In the genomic region with DNA sequence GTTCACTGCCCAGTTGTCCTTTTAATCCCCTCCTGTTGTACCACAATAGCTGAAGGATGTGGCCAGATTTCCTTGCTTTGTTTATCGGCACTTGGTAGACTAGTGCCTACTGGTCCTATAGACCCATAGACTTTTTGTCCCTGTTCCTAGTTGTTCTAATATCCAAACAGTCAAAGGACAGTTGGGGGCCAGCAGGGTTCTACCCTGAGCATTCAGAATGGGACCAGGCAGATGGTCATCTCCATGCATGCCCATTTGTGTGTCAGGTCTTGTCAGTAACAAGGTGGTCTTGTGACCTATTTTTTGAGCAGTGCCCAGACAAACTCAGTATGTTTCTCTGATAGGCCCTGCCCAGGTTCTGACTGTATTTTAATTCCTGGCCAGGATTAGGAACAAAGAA, we compare ENCODE assay signal across 9 mouse cellular contexts. TPM values are rescaled to one million over a fixed set of nuclear protein-coding genes. Genes with fewer than 3 reads are reported as not detected.
DNase-seq lines count a peak whose midpoint lies in the region; ATAC-seq and TF ChIP-seq lines count a peak whose summit lies in the region.
"Had no signal": no experiment of that assay in that cellular context is flagged by ENCODE, and none has a peak within 500 bp of the region (broad histone marks: within the 10 kb centered on the region; RNA-seq: fewer than 3 reads in every experiment).

No protein-coding gene starts in this region.

- no peak for ATAC-seq in kidney, embryonic 16.5 days (ENCODE audit: low FRiP score, low TSS enrichment)
- ATAC-seq in hindbrain, embryonic 15.5 days (ENCODE audit: low FRiP score, low read depth): no peak
- ATAC-seq in midbrain, postnatal 0 days (ENCODE audit: low FRiP score): no peak
- ATAC-seq in CD4-positive, CD25-positive, alpha-beta regulatory T cell, adult 4 months: no peak

- TF ChIP-seq CTCF in midbrain, postnatal 0 days (IDR thresholded peaks at IDR 0.05): no peak

- peak overlapping the region; percentile 89 for H3K27ac ChIP-seq in kidney, embryonic 16.5 days (ENCODE audit: low read length)
- H3K27ac ChIP-seq in hindbrain, embryonic 15.5 days (replicated peaks): peak overlapping the region; percentile 84
- peak overlapping the region; percentile 86 for H3K27ac ChIP-seq in midbrain, postnatal 0 days (ENCODE audit: low read depth, low read length)

- peaks cover 46% of the 10 kb centered on the region for H3K4me1 ChIP-seq in kidney, embryonic 16.5 days (ENCODE audit: insufficient read depth, low read length)
- peaks cover 52% of the 10 kb centered on the region for H3K4me1 ChIP-seq in hindbrain, embryonic 15.5 days (replicated peaks)
- peaks cover 13% of the 10 kb centered on the region for H3K4me1 ChIP-seq in midbrain, postnatal 0 days (ENCODE audit: insufficient read depth, low read length)

- no peaks in the 10 kb centered on the region for H3K9me3 ChIP-seq in kidney, embryonic 16.5 days (ENCODE audit: low read length)
- no peaks in the 10 kb centered on the region for H3K9me3 ChIP-seq in hindbrain, embryonic 15.5 days
- no peaks in the 10 kb centered on the region for H3K9me3 ChIP-seq in midbrain, postnatal 0 days (ENCODE audit: low read length)

- H3K4me2 ChIP-seq in kidney, embryonic 16.5 days (replicated peaks; ENCODE audit: low read depth, low read length): peak overlapping the region; percentile 72
- peak overlapping the region; percentile 83 for H3K4me2 ChIP-seq in hindbrain, embryonic 15.5 days
- peak overlapping the region; percentile 75 for H3K4me2 ChIP-seq in midbrain, postnatal 0 days (ENCODE audit: low read depth, low read length, poor library complexity, severe bottlenecking)

- no peak for DNase-seq in kidney, postnatal 10 days
- peak; percentile 78 for DNase-seq in cerebellum, adult 9-11 months
- DNase-seq in midbrain, postnatal 0 days (ENCODE audit: low spot score): no peak
- no peak for DNase-seq in embryo, embryonic 10 days (ENCODE audit: low spot score)
- no peak for DNase-seq in kidney, postnatal 4 days

- peak overlapping the region; percentile 71 for H3K4me3 ChIP-seq in kidney, embryonic 16.5 days (ENCODE audit: low read length)
- peak overlapping the region; percentile 67 for H3K4me3 ChIP-seq in hindbrain, embryonic 15.5 days
- peak overlapping the region; percentile 62 for H3K4me3 ChIP-seq in midbrain, postnatal 0 days (ENCODE audit: low read depth, low read length)

- H3K9ac ChIP-seq in kidney, embryonic 16.5 days (replicated peaks; ENCODE audit: low read length): peak overlapping the region; percentile 90
- peak overlapping the region; percentile 82 for H3K9ac ChIP-seq in hindbrain, embryonic 15.5 days
- peak overlapping the region; percentile 78 for H3K9ac ChIP-seq in midbrain, postnatal 0 days (replicated peaks; ENCODE audit: low read length, poor library complexity, severe bottlenecking)

- H3K36me3 ChIP-seq in kidney, embryonic 16.5 days (ENCODE audit: insufficient read depth, low read length): peaks cover 21% of the 10 kb centered on the region; the same call in 1 of the 2 replicates
- H3K36me3 ChIP-seq in hindbrain, embryonic 15.5 days: peaks cover 16% of the 10 kb centered on the region
- H3K36me3 ChIP-seq in midbrain, postnatal 0 days (ENCODE audit: insufficient read depth, low read length): peaks cover 13% of the 10 kb centered on the region; the same call in 1 of the 2 replicates

- no peaks in the 10 kb centered on the region for H3K27me3 ChIP-seq in kidney, embryonic 16.5 days (ENCODE audit: insufficient read depth, low read length)
- peaks cover 19% of the 10 kb centered on the region; the same call in 1 of the 2 replicates for H3K27me3 ChIP-seq in hindbrain, embryonic 15.5 days
- peaks cover 12% of the 10 kb centered on the region for H3K27me3 ChIP-seq in midbrain, postnatal 0 days (ENCODE audit: insufficient read depth, low read length)

- WGBS in kidney, embryonic 16.5 days: 50% methylated on average over 1 of the region's 1 CpGs
- WGBS in hindbrain, embryonic 15.5 days: 32% methylated on average over 1 of the region's 1 CpGs
- 22% methylated on average over 1 of the region's 1 CpGs for WGBS in midbrain, postnatal 0 days

RNA-seq across cellular contexts. Expression of gene Mpg, which starts 0.7 kb away (rescaled TPM):
- polyA plus RNA-seq in kidney, embryonic 16.5 days (2015; fragmentation: Nextera tagmentation; extraction: Ambion mirVana): 38.3 and 42.4 TPM in 2 replicates
- polyA plus RNA-seq in hindbrain, embryonic 15.5 days (2015; fragmentation: Nextera tagmentation; extraction: Ambion mirVana): 34.7 and 36.9 TPM in 2 replicates
- 31.7 and 35.0 TPM in 2 replicates for total RNA-seq in midbrain, postnatal 0 days (2014; rRNA removed)
- polyA plus RNA-seq in midbrain, postnatal 0 days (2015; fragmentation: Nextera tagmentation; extraction: Ambion mirVana): 31.2 and 37.7 TPM in 2 replicates
- polyA plus RNA-seq in CD4-positive, CD25-positive, alpha-beta regulatory T cell, adult 4 months (2017; shearing (Covaris generic)): 10 to 100 TPM; 27.0 to 39.9 TPM

RNA-seq across cellular contexts. Expression of gene Rhbdf1, which starts 4.9 kb away (rescaled TPM):
- polyA plus RNA-seq in kidney, embryonic 16.5 days (2015; fragmentation: Nextera tagmentation; extraction: Ambion mirVana): 61.9 and 62.1 TPM in 2 replicates
- polyA plus RNA-seq in hindbrain, embryonic 15.5 days (2015; fragmentation: Nextera tagmentation; extraction: Ambion mirVana): 24.8 and 29.2 TPM in 2 replicates
- 27.4 and 55.6 TPM in 2 replicates for total RNA-seq in midbrain, postnatal 0 days (2014; rRNA removed)
- polyA plus RNA-seq in midbrain, postnatal 0 days (2015; fragmentation: Nextera tagmentation; extraction: Ambion mirVana): 17.6 and 21.0 TPM in 2 replicates
- 1 to 10 TPM in 1 of 2 experiments, not detected in 1; 1.1 TPM for polyA plus RNA-seq in CD4-positive, CD25-positive, alpha-beta regulatory T cell, adult 4 months (2017; shearing (Covaris generic))

RNA-seq across cellular contexts. Expression of gene Snrnp25, which starts 21.8 kb away (rescaled TPM):
- polyA plus RNA-seq in kidney, embryonic 16.5 days (2015; fragmentation: Nextera tagmentation; extraction: Ambion mirVana): 56.6 and 61.1 TPM in 2 replicates
- polyA plus RNA-seq in hindbrain, embryonic 15.5 days (2015; fragmentation: Nextera tagmentation; extraction: Ambion mirVana): 49.5 and 50.4 TPM in 2 replicates
- 13.3 and 23.6 TPM in 2 replicates for total RNA-seq in midbrain, postnatal 0 days (2014; rRNA removed)
- polyA plus RNA-seq in midbrain, postnatal 0 days (2015; fragmentation: Nextera tagmentation; extraction: Ambion mirVana): 47.8 and 48.9 TPM in 2 replicates
- 10 to 100 TPM; 55.7 to 58.6 TPM for polyA plus RNA-seq in CD4-positive, CD25-positive, alpha-beta regulatory T cell, adult 4 months (2017; shearing (Covaris generic))

RNA-seq across cellular contexts. Expression of gene Il9r, which starts 27.0 kb away (rescaled TPM):
- 0.04 TPM in 1 of 2 replicates, not detected in the other for polyA plus RNA-seq in kidney, embryonic 16.5 days (2015; fragmentation: Nextera tagmentation; extraction: Ambion mirVana)
- polyA plus RNA-seq in hindbrain, embryonic 15.5 days (2015; fragmentation: Nextera tagmentation; extraction: Ambion mirVana): not detected in 2 replicates
- total RNA-seq in midbrain, postnatal 0 days (2014; rRNA removed): 0.33 TPM in 1 of 2 replicates, not detected in the other
- 0.04 TPM in 1 of 2 replicates, not detected in the other for polyA plus RNA-seq in midbrain, postnatal 0 days (2015; fragmentation: Nextera tagmentation; extraction: Ambion mirVana)
- polyA plus RNA-seq in CD4-positive, CD25-positive, alpha-beta regulatory T cell, adult 4 months (2017; shearing (Covaris generic)): 10 to 100 TPM in 1 of 2 experiments, 1 to 10 TPM in 1; 5.8 to 10.0 TPM
- total RNA-seq: layer of hippocampus, adult 8-10 months had no signal

RNA-seq across cellular contexts. Expression of gene Nprl3, which starts 40.5 kb away (rescaled TPM):
- polyA plus RNA-seq in kidney, embryonic 16.5 days (2015; fragmentation: Nextera tagmentation; extraction: Ambion mirVana): 50.2 and 50.8 TPM in 2 replicates
- polyA plus RNA-seq in hindbrain, embryonic 15.5 days (2015; fragmentation: Nextera tagmentation; extraction: Ambion mirVana): 33.5 and 43.9 TPM in 2 replicates
- total RNA-seq in midbrain, postnatal 0 days (2014; rRNA removed): 36.0 and 44.7 TPM in 2 replicates
- 35.3 and 38.6 TPM in 2 replicates for polyA plus RNA-seq in midbrain, postnatal 0 days (2015; fragmentation: Nextera tagmentation; extraction: Ambion mirVana)
- polyA plus RNA-seq in CD4-positive, CD25-positive, alpha-beta regulatory T cell, adult 4 months (2017; shearing (Covaris generic)): 10 to 100 TPM; 39.1 to 68.6 TPM
